Mouse (Mus musculus) embryonic facial prominence, embryonic 11.5 days (tissue): Measurements from ENCODE around the gene Gm20388. TPM values are rescaled to one million over a fixed set of nuclear protein-coding genes. Genes with fewer than 3 reads are reported as not detected.
"Not testable (repeated sequence)": the region's sequence is repeated elsewhere in the genome, so short reads cannot be mapped to it uniquely, and the experiment has no call there.

ENCODE experiments used
- ATAC-seq: fragments of 200-750 bp; cut with Nextera tagmentation; replicated peaks from 2 replicates; pipeline ENCODE4 v1.8.0; 2017; ENCODE audit warnings: low read depth; ENCODE audit not compliant: insufficient number of reproducible peaks, low FRiP score, low TSS enrichment
- DNase-seq: peaks from one replicate; pipeline ENCODE4 v3.0.0-alpha.2; 2015; ENCODE audit warnings: low spot score
- H3K27ac ChIP-seq: fragments of 300-500 bp; sonication (generic); replicated peaks from 2 replicates; pipeline ENCODE4 v1.5.1; 2014; ENCODE audit warnings: mild to moderate bottlenecking, low read depth, low read length, control low read depth
- H3K27me3 ChIP-seq: fragments of 300-500 bp; sonication (generic); 2 replicates; pipeline ENCODE4 v1.6.1; 2014; ENCODE audit warnings: mild to moderate bottlenecking, low read length, moderate library complexity, mixed read lengths; ENCODE audit not compliant: control insufficient read depth, insufficient read depth
- H3K36me3 ChIP-seq: fragments of 300-500 bp; sonication (generic); replicated peaks from 2 replicates; pipeline ENCODE4 v1.6.1; 2014; ENCODE audit warnings: low read depth, mild to moderate bottlenecking, low read length, moderate library complexity, mixed read lengths; ENCODE audit not compliant: control insufficient read depth, insufficient read depth
- H3K4me1 ChIP-seq: fragments of 300-500 bp; sonication (generic); 2 replicates; pipeline ENCODE4 v1.6.1; 2014; ENCODE audit warnings: low read length, mixed read lengths; ENCODE audit not compliant: control insufficient read depth, insufficient read depth
- H3K4me2 ChIP-seq: fragments of 300-500 bp; sonication (generic); 2 replicates; pipeline ENCODE4 v1.6.1; 2014; ENCODE audit warnings: low read depth, mild to moderate bottlenecking, control low read depth, low read length, moderate library complexity
- H3K4me3 ChIP-seq: fragments of 300-500 bp; sonication (generic); 2 replicates; pipeline ENCODE4 v1.5.1; 2014; ENCODE audit warnings: low read depth, low read length, control low read depth
- H3K9ac ChIP-seq: fragments of 300-500 bp; sonication (generic); replicated peaks from 2 replicates; pipeline ENCODE4 v1.6.1; 2014; ENCODE audit warnings: mild to moderate bottlenecking, control low read depth, low read length
- H3K9me3 ChIP-seq: fragments of 300-500 bp; sonication (generic); replicated peaks from 2 replicates; pipeline ENCODE4 v1.6.1; 2016; ENCODE audit warnings: mild to moderate bottlenecking, low read length, inconsistent platforms, mixed read lengths; ENCODE audit not compliant: control insufficient read depth
- whole genome bisulfite sequencing: fragments of 180-500 bp; shearing (Covaris S2); extraction: QIAGEN DNeasy Blood & Tissue Kit; methylation state at CpG from one replicate; pipeline ENCODE4 v1.1.7; 2014; 5-methylcytosine and 5-hydroxymethylcytosine counted together
- polyA plus RNA-seq: library from polyadenylated mRNA; unstranded; fragments of >200 nt; fragmentation: Nextera tagmentation; extraction: Ambion mirVana; gene quantifications from 2 replicates; pipeline ENCODE4 v1.2.1, GENCODE M21; 2014

Gene Gm20388
- polyA plus RNA-seq, 1 experiment from 2014 or later = 3.1 TPM

DNA sequence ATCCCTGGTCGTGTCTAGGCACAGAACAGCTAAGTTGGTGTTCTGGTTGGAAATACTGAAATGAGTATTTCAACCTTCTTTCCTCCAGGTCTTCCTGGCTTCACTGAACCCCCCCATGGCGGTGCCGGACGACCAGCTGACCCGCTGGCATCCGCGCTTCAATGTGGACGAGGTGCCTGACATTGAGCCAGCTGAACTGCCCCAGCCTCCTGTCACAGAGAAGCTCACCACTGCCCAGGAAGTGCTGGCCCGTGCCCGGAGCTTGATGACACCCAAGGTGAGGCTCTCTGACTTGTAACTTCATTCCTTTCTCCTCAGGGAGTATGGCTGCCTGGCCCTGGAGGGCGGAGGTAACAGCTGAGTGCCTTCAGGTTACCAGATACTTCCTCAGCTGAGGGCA is 2660.5 kb downstream of the Gm20388 start:
- Histone ChIP-seq H3K9me3 (no peaks in the 10 kb centered on the region), H3K4me3 (no peak overlapping the region), H3K4me1 (peaks cover 5% of the 10 kb centered on the region), H3K27me3 (no peaks in the 10 kb centered on the region), H3K4me2 (no peak overlapping the region), H3K27ac (no peak overlapping the region), H3K9ac (no peak overlapping the region), H3K36me3 (peaks cover 19% of the 10 kb centered on the region)
- DNase-seq (no peak), ATAC-seq (no peak)
- 93% methylated on average over 11 of the region's 11 CpGs for WGBS

DNA sequence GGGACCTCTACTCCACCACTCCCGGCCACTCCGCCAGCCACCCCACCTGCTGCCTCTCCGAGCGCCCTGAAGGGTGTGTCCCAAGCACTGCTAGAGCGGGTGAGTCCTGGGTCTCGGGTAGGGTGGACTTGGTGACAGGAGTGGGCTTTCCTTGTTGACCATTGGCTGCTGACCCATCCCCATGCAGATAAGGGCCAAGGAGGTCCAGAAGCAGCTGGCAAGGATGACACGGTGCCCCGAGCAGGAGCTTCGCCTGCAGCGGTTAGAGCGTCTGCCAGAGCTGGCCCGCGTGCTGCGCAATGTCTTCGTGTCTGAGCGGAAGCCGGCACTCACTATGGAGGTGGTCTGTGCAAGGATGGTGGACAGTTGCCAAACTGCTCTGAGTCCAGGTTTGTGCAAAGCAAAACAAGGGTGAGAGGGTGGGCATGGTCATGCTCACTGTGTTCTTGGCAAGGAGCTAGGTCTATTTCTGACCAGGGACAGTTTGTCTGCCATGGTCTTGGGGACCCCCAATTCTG is 2661.2 kb downstream of the Gm20388 start:
- Histone ChIP-seq H3K27ac (no peak overlapping the region), H3K9me3 (no peaks in the 10 kb centered on the region), H3K36me3 (peaks cover 19% of the 10 kb centered on the region), H3K27me3 (no peaks in the 10 kb centered on the region), H3K9ac (no peak overlapping the region), H3K4me2 (no peak overlapping the region), H3K4me1 (peaks cover 5% of the 10 kb centered on the region), H3K4me3 (no peak overlapping the region)
- WGBS = 94% methylated on average over 17 of the region's 17 CpGs
- no peak for DNase-seq
- no peak for ATAC-seq

DNA sequence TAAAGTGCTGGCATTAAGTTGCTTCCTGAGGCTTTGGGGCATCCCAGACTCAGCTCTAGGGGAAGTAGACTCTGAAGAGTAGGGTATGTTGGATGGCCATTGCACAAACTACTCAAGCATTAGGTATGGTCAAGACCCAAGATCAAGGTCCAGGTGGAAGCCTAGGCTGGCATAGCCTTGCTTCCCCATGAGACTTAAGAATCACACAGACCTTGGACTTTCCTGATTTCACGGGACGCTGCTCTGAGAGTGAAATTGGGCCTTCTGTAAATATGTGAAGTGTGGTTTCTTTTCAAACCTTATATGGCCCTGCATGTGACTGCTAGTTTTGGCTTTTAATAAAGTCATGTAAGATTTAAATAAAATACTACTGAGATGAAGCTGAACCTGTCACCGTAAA is 2662.1 kb downstream of the Gm20388 start:
- Histone ChIP-seq H3K4me1 (peaks cover 9% of the 10 kb centered on the region), H3K36me3 (peaks cover 19% of the 10 kb centered on the region), H3K27ac (no peak overlapping the region), H3K9ac (no peak overlapping the region), H3K4me3 (no peak overlapping the region), H3K9me3 (no peaks in the 10 kb centered on the region), H3K27me3 (no peaks in the 10 kb centered on the region), H3K4me2 (no peak overlapping the region)
- ATAC-seq = no peak
- DNase-seq = no peak
- WGBS = 85% methylated on average over 3 of the region's 3 CpGs

DNA sequence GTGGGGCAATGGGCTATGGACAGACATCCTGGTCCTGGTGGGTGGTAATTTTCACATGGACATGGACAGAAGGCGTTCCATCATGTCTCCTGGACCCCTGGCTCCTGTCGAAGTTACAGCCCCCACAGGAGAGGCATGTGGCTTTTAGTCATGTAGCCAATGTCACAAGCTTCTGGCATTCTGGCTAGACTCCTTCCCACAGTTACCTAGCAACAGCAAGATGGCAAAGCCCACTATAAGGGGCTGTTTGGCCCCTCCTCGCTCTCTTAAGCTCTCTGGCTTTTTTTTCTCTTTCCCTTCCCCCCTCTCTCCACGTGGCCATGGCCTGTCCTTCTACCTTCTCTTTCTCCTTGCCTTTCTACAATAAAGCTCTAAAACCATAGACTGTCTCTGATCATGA is 2662.5 kb downstream of the Gm20388 start:
- 51% methylated on average over 4 of the region's 4 CpGs for WGBS
- not testable (repeated sequence) for H3K4me2 ChIP-seq, H3K4me3 ChIP-seq, H3K9me3 ChIP-seq, H3K9ac ChIP-seq, H3K4me1 ChIP-seq, ATAC-seq, H3K27ac ChIP-seq, H3K27me3 ChIP-seq, DNase-seq
- peaks cover 19% of the 10 kb centered on the region for H3K36me3 ChIP-seq

DNA sequence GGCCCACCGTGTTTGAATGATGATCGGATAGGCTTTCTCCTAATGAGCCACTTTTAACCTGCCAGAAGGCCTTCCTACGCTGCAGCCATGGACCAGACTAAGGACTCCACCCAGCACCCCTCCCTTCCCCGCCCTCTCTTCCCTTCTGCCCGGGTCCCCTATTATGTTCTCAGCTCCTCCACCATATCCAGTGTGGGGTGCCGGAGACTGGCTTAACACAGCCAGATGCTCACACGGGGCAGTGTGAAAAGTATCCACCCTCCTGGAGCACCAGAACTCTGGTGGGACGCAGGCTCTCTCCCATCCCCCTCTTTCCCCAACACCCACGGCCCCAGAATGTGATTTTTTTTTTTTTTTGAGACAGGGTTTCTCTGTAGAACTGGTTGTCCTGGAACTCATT is 2662.9 kb downstream of the Gm20388 start:
- Histone ChIP-seq H3K27ac (no peak overlapping the region), H3K36me3 (peaks cover 19% of the 10 kb centered on the region)

DNA sequence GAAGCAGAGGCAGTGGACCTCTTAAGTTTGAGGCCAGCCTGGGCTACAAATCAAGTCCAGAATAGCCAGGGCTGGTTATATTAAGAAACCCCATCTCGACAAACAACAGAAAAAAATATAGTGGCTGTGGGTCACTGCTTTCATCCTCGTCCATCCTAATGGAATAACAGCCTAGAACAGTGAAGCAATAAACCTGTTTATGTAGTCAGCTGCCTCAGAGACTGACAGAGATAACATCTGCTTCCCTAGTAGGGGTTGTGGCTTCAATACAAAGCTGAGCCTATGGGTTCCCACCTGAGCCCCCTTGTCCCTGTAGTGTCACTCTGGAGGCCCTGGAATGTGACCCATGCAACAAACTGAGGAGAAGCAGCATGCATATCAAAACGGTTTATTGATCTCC is 2663.6 kb downstream of the Gm20388 start:
- 65% methylated on average over 3 of the region's 3 CpGs for WGBS
- Histone ChIP-seq H3K27ac (no peak overlapping the region), H3K36me3 (peaks cover 19% of the 10 kb centered on the region), H3K4me1 (peaks cover 7% of the 10 kb centered on the region), H3K4me3 (no peak overlapping the region), H3K27me3 (no peaks in the 10 kb centered on the region), H3K9me3 (no peaks in the 10 kb centered on the region), H3K4me2 (no peak overlapping the region), H3K9ac (no peak overlapping the region)
- ATAC-seq (no peak), DNase-seq (no peak)

More for the DNA sequence above, 2662.9 kb downstream of the Gm20388 start:
- no peak overlapping the region for H3K9ac ChIP-seq
- no peak overlapping the region for H3K4me3 ChIP-seq
- no peaks in the 10 kb centered on the region for H3K27me3 ChIP-seq
- H3K4me2 ChIP-seq = no peak overlapping the region
- DNase-seq (no peak), ATAC-seq (no peak)
- 63% methylated on average over 9 of the region's 9 CpGs for WGBS
- peaks cover 9% of the 10 kb centered on the region for H3K4me1 ChIP-seq
- H3K9me3 ChIP-seq = no peaks in the 10 kb centered on the region

DNA sequence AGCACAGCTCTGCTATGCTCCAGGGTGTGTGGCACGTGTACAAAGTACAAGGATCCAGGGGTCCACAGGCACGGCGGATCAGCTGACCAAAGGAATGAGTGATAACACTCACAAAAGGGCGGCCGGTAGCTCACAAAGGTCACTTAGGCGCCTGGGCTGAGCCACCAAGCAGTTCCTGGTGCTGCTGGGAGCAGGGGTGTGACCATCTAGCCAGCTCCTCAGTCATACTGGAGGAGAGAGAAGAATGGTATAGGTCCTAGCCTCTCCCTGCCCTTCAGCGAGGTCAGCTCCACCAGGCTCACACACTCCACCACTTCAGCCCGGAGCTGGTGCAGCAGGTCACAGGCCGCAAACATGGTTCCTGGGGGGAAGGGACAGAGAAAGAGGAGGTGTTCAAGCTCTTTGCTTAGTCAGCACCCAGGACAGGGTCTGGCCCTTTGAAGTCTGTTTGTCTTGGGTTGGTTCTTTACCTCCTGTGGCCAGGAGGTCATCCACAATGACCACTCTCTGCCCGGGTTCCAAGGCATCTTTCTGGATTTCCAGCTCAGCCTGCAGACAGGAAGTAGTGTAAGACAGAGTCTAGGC is 2664.1 kb downstream of the Gm20388 start:
- no peak overlapping the region for H3K9ac ChIP-seq
- no peak for ATAC-seq
- no peak overlapping the region for H3K4me2 ChIP-seq
- H3K27ac ChIP-seq = 0 out of 2 replicates have a peak overlapping the region, but pooled peaks have one; percentile 24
- peaks cover 9% of the 10 kb centered on the region for H3K4me1 ChIP-seq
- H3K9me3 ChIP-seq = no peaks in the 10 kb centered on the region
- 53% methylated on average over 10 of the region's 10 CpGs for WGBS
- H3K36me3 ChIP-seq = peaks cover 17% of the 10 kb centered on the region
- no peak for DNase-seq
- no peak overlapping the region for H3K4me3 ChIP-seq
- no peaks in the 10 kb centered on the region for H3K27me3 ChIP-seq

DNA sequence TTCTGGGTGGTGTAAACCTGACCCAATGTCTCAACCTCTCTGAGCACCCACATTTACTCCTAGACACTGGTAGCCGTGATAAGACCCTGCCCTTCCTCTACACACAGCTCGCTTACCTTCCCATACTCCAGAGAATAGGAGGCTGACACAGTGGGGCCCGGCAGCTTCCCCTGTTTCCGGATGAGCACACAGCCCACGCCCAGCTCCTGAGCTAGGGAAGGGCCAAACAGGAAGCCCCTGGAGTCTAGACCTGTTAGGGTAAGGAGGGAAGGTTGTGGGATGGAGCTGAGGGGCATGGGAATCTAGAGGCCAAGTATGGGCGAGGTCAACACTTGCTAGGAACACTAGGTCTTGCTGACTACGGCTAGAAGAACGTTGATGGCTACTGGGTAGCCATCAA is 2664.6 kb downstream of the Gm20388 start:
- Histone ChIP-seq H3K27ac (no peak overlapping the region), H3K9me3 (no peaks in the 10 kb centered on the region), H3K4me3 (no peak overlapping the region), H3K9ac (no peak overlapping the region), H3K4me1 (peaks cover 9% of the 10 kb centered on the region), H3K27me3 (no peaks in the 10 kb centered on the region), H3K4me2 (peak overlapping the region; percentile 84; the same call in 1 of the 2 replicates), H3K36me3 (peaks cover 13% of the 10 kb centered on the region)
- DNase-seq (no peak), ATAC-seq (no peak)
- 76% methylated on average over 8 of the region's 8 CpGs for WGBS
